Mouse (Mus musculus): ENCODE data around the gene Taar7f. TPM values are rescaled to one million over a fixed set of nuclear protein-coding genes. Genes with fewer than 3 reads are reported as not detected.
"Not testable (repeated sequence)": the region's sequence is repeated elsewhere in the genome, so short reads cannot be mapped to it uniquely, and the experiment has no call there.

The Taar7f gene
- polyA plus RNA-seq, 1 experiment from 2014 or later = not detected

GRCm38 (mm10) chr10:24097010-24097409 is 47.7 kb downstream of the Taar7f start:
- not testable (repeated sequence) for H3K4me2 ChIP-seq (replicated peaks; ENCODE audit: low read depth, low read length); H3K27me3 ChIP-seq (ENCODE audit: control insufficient read depth, insufficient read depth, low read length); H3K9me3 ChIP-seq (ENCODE audit: control insufficient read depth, low read length); H3K36me3 ChIP-seq (ENCODE audit: control insufficient read depth, insufficient read depth, low read length); H3K27ac ChIP-seq (ENCODE audit: low read depth, low read length); H3K9ac ChIP-seq (ENCODE audit: low read depth, low read length); H3K4me3 ChIP-seq (ENCODE audit: low read length); ATAC-seq (ENCODE audit: low FRiP score, low TSS enrichment); H3K4me1 ChIP-seq (ENCODE audit: control insufficient read depth, insufficient read depth, low read length)
- WGBS = 41% methylated on average over 2 of the region's 2 CpGs

Other genes starting within 250 kb of the Taar7f start
- not detected in 2 replicates for gene Vnn3, start 198.0 kb upstream of the Taar7f start, polyA plus RNA-seq (2014; fragmentation: Nextera tagmentation; extraction: Ambion mirVana)
- gene Vnn1, start 154.8 kb upstream of the Taar7f start, polyA plus RNA-seq (2014; fragmentation: Nextera tagmentation; extraction: Ambion mirVana) = 0.74 and 0.79 TPM in 2 replicates
- gene Taar1, start 129.2 kb upstream of the Taar7f start, polyA plus RNA-seq (2014; fragmentation: Nextera tagmentation; extraction: Ambion mirVana) = not detected in 2 replicates
- not detected in 2 replicates for gene Taar2, start 110.9 kb upstream of the Taar7f start, polyA plus RNA-seq (2014; fragmentation: Nextera tagmentation; extraction: Ambion mirVana)
- gene Taar3, start 100.0 kb upstream of the Taar7f start, polyA plus RNA-seq (2014; fragmentation: Nextera tagmentation; extraction: Ambion mirVana) = not detected in 2 replicates
- gene Taar4, start 89.0 kb upstream of the Taar7f start, polyA plus RNA-seq (2014; fragmentation: Nextera tagmentation; extraction: Ambion mirVana) = not detected in 2 replicates
- not detected in 2 replicates for gene Taar5, start 78.8 kb upstream of the Taar7f start, polyA plus RNA-seq (2014; fragmentation: Nextera tagmentation; extraction: Ambion mirVana)
- gene Taar6, start 63.9 kb upstream of the Taar7f start, polyA plus RNA-seq (2014; fragmentation: Nextera tagmentation; extraction: Ambion mirVana) = not detected in 2 replicates
- not detected in 2 replicates for gene Taar7a, start 56.0 kb upstream of the Taar7f start, polyA plus RNA-seq (2014; fragmentation: Nextera tagmentation; extraction: Ambion mirVana)
- not detected in 2 replicates for gene Taar7b, start 49.6 kb upstream of the Taar7f start, polyA plus RNA-seq (2014; fragmentation: Nextera tagmentation; extraction: Ambion mirVana)
- not detected in 2 replicates for gene Taar7d, start 22.3 kb upstream of the Taar7f start, polyA plus RNA-seq (2014; fragmentation: Nextera tagmentation; extraction: Ambion mirVana)
- not detected in 2 replicates for gene Taar7e, start 11.9 kb upstream of the Taar7f start, polyA plus RNA-seq (2014; fragmentation: Nextera tagmentation; extraction: Ambion mirVana)
- gene Taar8a, start 27.0 kb downstream of the Taar7f start, polyA plus RNA-seq (2014; fragmentation: Nextera tagmentation; extraction: Ambion mirVana) = not detected in 2 replicates
- gene Taar8b, start 42.8 kb downstream of the Taar7f start, polyA plus RNA-seq (2014; fragmentation: Nextera tagmentation; extraction: Ambion mirVana) = not detected in 2 replicates
- not detected in 2 replicates for gene Taar8c, start 52.4 kb downstream of the Taar7f start, polyA plus RNA-seq (2014; fragmentation: Nextera tagmentation; extraction: Ambion mirVana)
- not detected in 2 replicates for gene Taar9, start 60.0 kb downstream of the Taar7f start, polyA plus RNA-seq (2014; fragmentation: Nextera tagmentation; extraction: Ambion mirVana)
- gene Stx7, start 99.8 kb downstream of the Taar7f start, polyA plus RNA-seq (2014; fragmentation: Nextera tagmentation; extraction: Ambion mirVana) = 67.8 and 95.5 TPM in 2 replicates
- gene Moxd1, start 174.0 kb downstream of the Taar7f start, polyA plus RNA-seq (2014; fragmentation: Nextera tagmentation; extraction: Ambion mirVana) = 18.1 and 29.7 TPM in 2 replicates